Mouse (Mus musculus) urinary bladder, postnatal 36 days (tissue): ENCODE data around the gene Frmpd2.
A peak's percentile ranks its signal among the peaks of the same experiment; 100 is the strongest.

Experiments
- DNase-seq, 2 experiments: peaks; one replicate each; pipeline ENCODE4 v3.0.0; 2022; ENCODE audit warnings: low spot score in 2 of 2, mixed read lengths in 1 of 2

Frmpd2 gene

GRCm38 (mm10) chr14:33508660-33509059 lies 37.2 kb downstream of the Frmpd2 start:
- no peak for DNase-seq

GRCm38 (mm10) chr14:33513877-33514276 lies 42.4 kb downstream of the Frmpd2 start:
- DNase-seq, result no peak

- no peak for DNase-seq
Observed at GRCm38 (mm10) chr14:33514756-33515285, 43.3 kb downstream of the Frmpd2 start.

GRCm38 (mm10) chr14:33521538-33521937 lies 50.0 kb downstream of the Frmpd2 start:
- no peak for DNase-seq

DNA sequence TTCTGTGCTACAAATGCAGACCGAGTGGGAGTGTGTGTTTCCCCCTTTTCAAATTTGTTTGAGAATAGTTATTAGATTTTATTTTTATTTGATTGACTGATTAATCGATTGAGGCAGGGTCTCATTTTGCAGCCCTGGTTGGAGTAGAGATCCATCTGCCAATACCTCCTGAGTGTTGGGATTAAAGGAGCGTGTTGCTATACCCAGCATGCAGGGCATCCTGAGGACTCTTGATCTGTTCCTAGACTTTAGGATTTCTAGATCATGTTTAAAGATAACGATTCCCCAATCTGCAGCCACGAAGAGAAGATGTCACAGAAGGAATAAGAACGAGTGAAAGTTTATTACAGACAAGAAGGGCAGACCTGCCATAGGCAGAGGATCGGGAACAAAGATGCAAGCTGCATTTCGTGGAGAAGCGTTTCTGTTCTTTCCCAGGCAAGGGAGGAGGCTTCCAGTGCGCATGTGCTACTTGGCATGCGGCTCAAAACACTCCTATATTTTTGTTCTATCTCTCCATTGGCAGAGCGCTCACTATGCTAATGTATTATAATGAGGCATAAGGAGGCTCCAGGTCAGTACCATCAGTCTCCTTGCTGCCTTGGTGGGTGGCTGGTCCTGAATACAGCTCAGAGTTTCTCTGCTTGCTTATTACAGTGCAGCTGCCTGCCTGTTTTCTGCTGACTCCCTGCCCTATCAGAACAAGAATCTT lies 53.9 kb downstream of the Frmpd2 start:
- no peak for DNase-seq

- no peak for DNase-seq
Observed at GRCm38 (mm10) chr14:33526621-33527020, 55.1 kb downstream of the Frmpd2 start.

GRCm38 (mm10) chr14:33527938-33528337 lies 56.4 kb downstream of the Frmpd2 start:
- no peak for DNase-seq

DNA sequence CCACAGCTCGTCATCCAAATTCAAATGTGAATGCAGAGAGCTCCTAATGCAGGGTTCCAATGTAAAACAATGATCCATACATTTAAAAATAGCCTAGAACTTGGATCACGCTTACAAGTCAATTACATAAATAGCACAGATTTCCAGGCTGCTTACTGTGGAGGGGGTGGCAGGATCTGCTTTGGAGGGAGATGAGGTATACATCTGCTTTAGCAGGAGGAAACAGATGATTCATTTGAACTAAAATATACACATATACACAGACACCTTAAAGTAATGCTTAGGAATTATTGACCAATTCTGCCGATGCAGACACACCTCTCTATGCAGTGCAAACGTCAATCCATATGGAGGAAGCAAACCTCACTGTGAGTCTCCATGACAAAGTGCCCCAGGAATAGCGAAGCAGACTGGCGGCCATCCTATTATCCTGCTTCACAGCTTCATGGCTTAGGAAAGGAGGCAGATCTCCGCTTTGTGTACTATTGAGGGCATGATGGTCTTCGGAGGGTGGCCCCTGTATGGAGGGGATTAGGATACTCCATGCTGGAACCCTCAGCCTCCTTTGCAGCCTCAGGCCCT lies 59.9 kb downstream of the Frmpd2 start:
- no peak for DNase-seq

DNA sequence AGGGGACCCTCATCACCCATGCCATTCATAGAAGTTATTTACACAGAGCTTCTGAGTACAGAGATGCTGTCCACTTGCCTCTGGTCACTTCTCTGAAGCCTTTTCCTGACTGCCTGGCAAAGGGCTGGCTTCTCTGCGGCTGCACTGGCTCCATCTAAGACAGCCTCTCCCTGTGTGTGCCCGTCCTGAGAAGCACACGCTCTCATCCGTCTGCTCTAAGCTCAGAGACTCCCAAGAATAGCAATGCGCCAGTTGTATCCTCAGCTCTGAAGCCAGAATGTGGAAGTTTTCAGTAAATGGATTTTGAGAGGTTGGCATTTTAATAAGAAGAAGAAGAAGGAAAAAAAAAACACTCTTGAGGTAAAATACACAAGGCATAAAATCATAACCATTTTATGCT lies 61.3 kb downstream of the Frmpd2 start:
- DNase-seq, result no peak

GRCm38 (mm10) chr14:33533516-33533915 lies 62.0 kb downstream of the Frmpd2 start:
- peak in 1 of 2 experiments; percentile 0 for DNase-seq

GRCm38 (mm10) chr14:33535317-33535716 lies 63.8 kb downstream of the Frmpd2 start:
- no peak for DNase-seq

GRCm38 (mm10) chr14:33539559-33540167 lies 68.2 kb downstream of the Frmpd2 start:
- no peak for DNase-seq

DNA sequence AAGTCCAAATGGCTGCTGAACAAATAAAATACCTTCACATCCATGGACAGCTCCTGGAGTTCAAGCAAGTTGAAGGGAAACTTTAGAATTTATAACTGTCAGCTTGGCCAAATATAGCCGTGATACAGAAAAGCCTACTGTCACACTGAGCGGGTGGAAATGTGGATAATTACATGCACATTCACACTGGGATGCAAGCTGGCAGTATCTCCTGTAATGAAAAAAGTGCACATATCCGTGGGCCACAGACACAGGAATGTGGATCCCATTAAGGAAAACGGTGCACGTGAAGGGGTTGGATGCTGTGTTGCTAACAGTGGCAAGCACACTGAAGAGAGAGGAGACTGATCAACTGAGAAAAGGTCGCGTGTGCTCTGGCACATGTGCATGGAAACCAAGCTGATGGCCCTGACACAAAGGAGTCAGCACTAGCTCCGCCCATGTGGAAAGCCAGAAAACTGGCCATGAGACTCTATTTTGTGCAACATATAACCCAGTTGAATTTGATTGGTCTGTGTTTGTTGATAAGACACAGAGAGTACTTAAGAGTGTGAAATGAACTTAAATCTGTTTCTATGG lies 74.2 kb downstream of the Frmpd2 start:
- DNase-seq, result no peak

GRCm38 (mm10) chr14:33548650-33549049 lies 77.2 kb downstream of the Frmpd2 start:
- no peak for DNase-seq

GRCm38 (mm10) chr14:33549856-33550255 lies 78.4 kb downstream of the Frmpd2 start:
- no peak for DNase-seq

DNA sequence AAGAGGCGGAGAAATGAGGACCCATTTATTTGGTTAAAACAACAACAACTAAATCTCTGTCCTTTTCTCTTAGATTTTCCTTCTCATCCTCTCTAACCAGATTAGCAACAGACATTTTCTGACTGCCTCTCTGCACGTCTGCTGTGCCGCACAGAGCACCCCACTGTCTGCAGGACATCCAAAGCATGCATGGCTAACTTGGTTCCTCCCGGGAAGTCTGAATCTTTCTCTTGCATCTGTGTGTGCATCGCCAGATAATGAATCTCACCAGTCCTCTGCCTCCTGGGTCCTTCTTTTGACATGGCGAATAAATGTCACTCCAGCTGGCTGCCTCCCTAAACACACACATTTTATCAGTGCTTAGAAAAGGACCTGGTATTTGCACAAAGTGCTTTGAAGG lies 99.2 kb downstream of the Frmpd2 start:
- DNase-seq, result no peak

DNA sequence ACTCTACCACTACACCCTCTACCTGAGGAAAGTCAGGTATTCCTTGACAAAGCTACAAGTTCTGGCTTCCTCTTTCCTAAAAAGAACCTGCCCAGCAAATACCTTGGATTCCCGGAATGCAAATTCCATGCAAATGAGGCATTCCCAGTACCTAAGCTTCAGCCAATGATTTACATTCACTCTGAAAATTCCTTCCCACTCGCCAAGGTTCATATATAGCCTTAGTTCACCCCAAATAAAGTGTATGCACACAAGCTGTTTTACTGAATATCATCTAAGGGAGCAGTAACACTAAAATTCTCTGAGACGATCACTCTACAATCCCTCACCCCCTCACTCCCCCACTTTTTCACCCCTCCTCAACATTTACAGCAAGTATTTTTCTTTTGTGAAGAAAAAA lies 102.1 kb downstream of the Frmpd2 start:
- DNase-seq, result no peak

- no peak for DNase-seq
Observed at GRCm38 (mm10) chr14:33579771-33580484, 108.4 kb downstream of the Frmpd2 start.

- no peak for DNase-seq
Observed at GRCm38 (mm10) chr14:33588951-33589350, 117.5 kb downstream of the Frmpd2 start, which contains the start of gene Ptpn20. Gene Ptpn20 (plus strand): TSS chr14:33589207.

DNA sequence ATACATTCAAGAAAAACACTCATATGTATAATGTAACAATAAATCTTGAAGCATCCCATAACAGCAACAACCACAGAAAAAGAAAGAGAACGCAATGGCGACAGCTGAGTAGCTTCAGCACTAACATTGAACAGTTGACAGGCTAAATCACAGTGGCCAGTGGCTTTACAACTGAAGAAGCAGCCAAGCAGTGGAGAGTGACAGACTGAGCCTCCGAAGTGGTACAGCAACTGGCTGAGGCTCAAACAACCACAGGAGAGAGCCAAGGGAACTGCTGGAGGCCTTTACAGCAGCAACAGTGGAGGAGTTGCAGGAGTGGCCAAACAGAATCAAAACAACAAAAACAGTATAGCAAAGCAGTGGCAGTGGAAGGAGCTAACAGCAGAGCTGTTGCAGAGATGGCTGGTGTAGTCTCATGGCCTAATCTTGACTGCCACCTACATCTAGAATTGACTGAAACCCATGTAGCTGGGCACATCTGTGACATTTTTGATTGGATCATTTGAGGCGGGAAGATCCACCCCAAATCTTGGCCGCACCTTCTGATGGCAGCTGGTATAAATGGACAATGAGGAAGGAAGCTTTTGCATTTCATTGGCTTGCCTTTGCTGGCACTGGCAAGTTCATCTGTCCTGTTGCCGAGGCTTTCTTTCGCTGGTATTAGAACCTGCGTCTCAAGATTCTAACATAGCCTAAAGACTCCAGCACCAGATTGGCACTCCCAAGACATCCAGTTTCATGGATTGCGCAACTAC lies 127.1 kb downstream of the Frmpd2 start:
- no peak for DNase-seq

- no peak for DNase-seq
Observed at GRCm38 (mm10) chr14:33607431-33607830, 135.9 kb downstream of the Frmpd2 start.
